Mouse (Mus musculus): ENCODE data around the gene Tgfbr2. TPM values are rescaled to one million over a fixed set of nuclear protein-coding genes. Genes with fewer than 3 reads are reported as not detected.
"Not testable (repeated sequence)": the region's sequence is repeated elsewhere in the genome, so short reads cannot be mapped to it uniquely, and the experiment has no call there.

Tgfbr2 gene
- polyA plus RNA-seq, 1 experiment from 2014 or later: 19.0 TPM

GRCm38 (mm10) chr9:116087880-116088279, 87.3 kb downstream of the Tgfbr2 start:
- no peak overlapping the region for H3K27ac ChIP-seq (replicated peaks)
- H3K27me3 ChIP-seq (replicated peaks): no peaks in the 10 kb centered on the region
- no peak overlapping the region for H3K4me2 ChIP-seq
- H3K9ac ChIP-seq: no peak overlapping the region
- peaks cover 36% of the 10 kb centered on the region for H3K36me3 ChIP-seq
- no peaks in the 10 kb centered on the region for H3K9me3 ChIP-seq
- ATAC-seq (ENCODE audit: extremely low read depth, insufficient number of reproducible peaks, low FRiP score, low TSS enrichment): no peak
- no peak overlapping the region for H3K4me3 ChIP-seq
- whole genome bisulfite sequencing: 28% methylated on average over 5 of the region's 5 CpGs
- H3K4me1 ChIP-seq: peaks cover 12% of the 10 kb centered on the region

DNA sequence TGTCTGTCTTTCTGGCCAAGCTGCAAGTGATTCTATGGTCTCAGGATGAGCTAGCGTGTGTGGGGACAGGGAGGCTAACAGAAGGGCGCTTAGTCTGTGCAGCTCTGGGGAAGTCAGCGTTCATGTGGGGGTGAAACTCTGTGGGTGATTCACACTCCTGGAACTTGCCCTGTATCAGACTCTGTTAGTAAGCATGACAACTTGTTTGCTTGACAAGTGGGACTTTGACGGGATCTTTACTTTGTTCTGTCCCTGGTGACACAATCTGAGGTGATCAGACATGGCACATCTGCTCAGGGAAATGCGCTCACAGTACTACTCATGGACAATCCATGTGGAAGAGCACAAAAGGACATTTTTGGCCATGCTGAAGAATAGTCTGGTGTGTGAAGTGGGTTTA, 87.9 kb downstream of the Tgfbr2 start:
- H3K9ac ChIP-seq: no peak overlapping the region
- WGBS: 81% methylated on average over 5 of the region's 5 CpGs

GRCm38 (mm10) chr9:116085999-116086398, 89.2 kb downstream of the Tgfbr2 start:
- no peaks in the 10 kb centered on the region for H3K4me1 ChIP-seq
- no peak overlapping the region for H3K4me2 ChIP-seq
- peaks cover 25% of the 10 kb centered on the region for H3K36me3 ChIP-seq
- no peak overlapping the region for H3K4me3 ChIP-seq
- H3K9me3 ChIP-seq: no peaks in the 10 kb centered on the region
- no peak for ATAC-seq (ENCODE audit: extremely low read depth, insufficient number of reproducible peaks, low FRiP score, low TSS enrichment)
- no peak overlapping the region for H3K27ac ChIP-seq (replicated peaks)
- no peak overlapping the region for H3K9ac ChIP-seq
- H3K27me3 ChIP-seq (replicated peaks): no peaks in the 10 kb centered on the region
- WGBS: 82% methylated on average over 6 of the region's 6 CpGs

More for the DNA sequence above, 87.9 kb downstream of the Tgfbr2 start:
- Histone ChIP-seq H3K36me3 (peaks cover 30% of the 10 kb centered on the region), H3K9me3 (no peaks in the 10 kb centered on the region), H3K27ac (replicated peaks) (no peak overlapping the region), H3K4me3 (no peak overlapping the region), H3K4me2 (no peak overlapping the region), H3K27me3 (replicated peaks) (no peaks in the 10 kb centered on the region), H3K4me1 (peaks cover 6% of the 10 kb centered on the region)
- ATAC-seq (ENCODE audit: extremely low read depth, insufficient number of reproducible peaks, low FRiP score, low TSS enrichment): no peak

DNA sequence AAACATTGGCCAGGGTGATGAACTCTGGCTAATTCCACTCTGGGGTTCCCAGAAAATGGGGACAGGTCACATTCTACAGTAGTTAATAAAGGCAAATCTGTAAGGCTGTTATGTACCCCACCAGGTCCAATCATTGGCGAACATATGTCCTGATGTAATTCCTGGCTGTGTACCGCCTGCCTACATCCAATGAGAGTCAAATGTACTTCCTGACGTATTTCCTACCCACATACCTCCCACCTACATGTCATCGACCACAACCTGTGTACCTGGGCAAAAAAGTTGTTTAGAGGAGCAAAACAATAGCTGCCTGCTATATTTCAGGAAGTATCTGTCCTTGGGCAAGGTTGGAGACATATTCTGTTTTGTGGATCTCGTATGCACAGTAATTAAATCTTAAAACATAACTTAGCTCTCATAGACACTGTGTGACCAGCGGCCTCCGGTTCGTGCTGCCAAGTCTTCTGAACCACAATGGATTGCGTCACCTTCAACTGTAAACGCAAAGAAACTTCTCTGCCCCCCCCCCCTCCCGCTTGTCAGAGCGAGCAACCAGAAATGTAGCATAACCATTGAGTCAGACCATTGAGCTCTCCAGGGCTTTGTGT, 90.7 kb downstream of the Tgfbr2 start:
- Histone ChIP-seq H3K27me3 (replicated peaks) (no peaks in the 10 kb centered on the region), H3K27ac (replicated peaks) (no peak overlapping the region), H3K4me3 (no peak overlapping the region), H3K4me1 (no peaks in the 10 kb centered on the region), H3K9me3 (no peaks in the 10 kb centered on the region), H3K36me3 (peaks cover 11% of the 10 kb centered on the region), H3K9ac (no peak overlapping the region), H3K4me2 (no peak overlapping the region)
- ATAC-seq (ENCODE audit: extremely low read depth, insufficient number of reproducible peaks, low FRiP score, low TSS enrichment): no peak
- WGBS: 90% methylated on average over 12 of the region's 12 CpGs

DNA sequence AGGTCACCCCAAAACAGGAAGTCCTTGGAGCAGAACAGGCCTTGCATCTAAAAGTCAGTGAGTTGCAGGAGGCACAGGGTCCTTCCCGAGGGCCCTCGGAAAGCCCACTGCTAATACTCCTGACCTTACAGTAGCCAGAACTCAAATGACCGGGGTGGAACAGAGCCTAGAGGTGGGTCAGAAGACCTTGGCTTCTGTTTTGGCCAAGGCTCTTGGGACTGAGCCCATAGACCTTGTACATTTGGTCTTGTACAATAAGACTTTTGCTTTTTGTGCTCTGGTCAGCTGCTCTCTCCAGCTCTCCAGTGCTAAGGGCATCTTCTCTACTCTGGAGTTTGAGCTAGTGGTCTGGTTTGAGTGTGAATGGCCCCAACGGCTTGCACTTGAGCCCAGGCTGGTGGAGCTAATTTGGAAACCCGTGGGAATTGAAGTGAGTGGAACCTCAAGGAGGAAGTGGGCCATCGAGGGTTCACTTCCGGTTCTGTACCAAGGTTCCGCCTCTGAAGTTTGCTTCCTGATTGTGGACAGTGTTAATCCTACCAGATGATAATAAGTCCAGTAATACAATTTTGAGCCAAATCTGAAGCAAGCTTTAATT, 91.3 kb downstream of the Tgfbr2 start:
- Histone ChIP-seq H3K36me3 (peaks cover 5% of the 10 kb centered on the region; the same call in 1 of the 2 replicates), H3K4me2 (no peak overlapping the region), H3K27ac (replicated peaks) (no peak overlapping the region), H3K4me3 (no peak overlapping the region), H3K9me3 (no peaks in the 10 kb centered on the region), H3K4me1 (no peaks in the 10 kb centered on the region), H3K9ac (no peak overlapping the region), H3K27me3 (replicated peaks) (no peaks in the 10 kb centered on the region)
- no peak for ATAC-seq (ENCODE audit: extremely low read depth, insufficient number of reproducible peaks, low FRiP score, low TSS enrichment)
- WGBS: 72% methylated on average over 8 of the region's 8 CpGs

DNA sequence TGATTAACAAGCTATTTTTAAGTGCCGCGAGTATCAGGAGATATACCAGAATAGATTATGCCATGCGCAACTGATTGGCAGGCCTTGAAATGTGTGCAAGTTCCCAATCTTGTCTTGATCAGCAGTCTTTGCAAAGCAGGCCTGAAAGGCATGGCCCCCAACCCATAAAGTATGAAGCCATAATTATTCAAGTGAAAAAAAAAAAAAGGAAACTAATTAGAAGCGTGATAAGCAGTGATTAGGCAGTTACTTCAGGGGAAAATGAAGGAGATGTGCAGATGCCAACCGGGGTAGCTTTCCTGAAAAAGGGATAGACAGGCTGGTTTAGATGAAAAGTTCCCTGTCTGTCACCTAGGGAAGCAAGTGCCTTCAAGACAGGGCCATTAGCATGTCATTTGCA, 91.9 kb downstream of the Tgfbr2 start:
- WGBS: 81% methylated on average over 5 of the region's 5 CpGs
- no peaks in the 10 kb centered on the region for H3K9me3 ChIP-seq
- no peak overlapping the region for H3K27ac ChIP-seq (replicated peaks)
- H3K4me2 ChIP-seq: no peak overlapping the region
- no peaks in the 10 kb centered on the region for H3K4me1 ChIP-seq
- no peaks in the 10 kb centered on the region for H3K27me3 ChIP-seq (replicated peaks)
- H3K4me3 ChIP-seq: no peak overlapping the region
- H3K9ac ChIP-seq: no peak overlapping the region
- H3K36me3 ChIP-seq: no peaks in the 10 kb centered on the region
- ATAC-seq (ENCODE audit: extremely low read depth, insufficient number of reproducible peaks, low FRiP score, low TSS enrichment): no peak

DNA sequence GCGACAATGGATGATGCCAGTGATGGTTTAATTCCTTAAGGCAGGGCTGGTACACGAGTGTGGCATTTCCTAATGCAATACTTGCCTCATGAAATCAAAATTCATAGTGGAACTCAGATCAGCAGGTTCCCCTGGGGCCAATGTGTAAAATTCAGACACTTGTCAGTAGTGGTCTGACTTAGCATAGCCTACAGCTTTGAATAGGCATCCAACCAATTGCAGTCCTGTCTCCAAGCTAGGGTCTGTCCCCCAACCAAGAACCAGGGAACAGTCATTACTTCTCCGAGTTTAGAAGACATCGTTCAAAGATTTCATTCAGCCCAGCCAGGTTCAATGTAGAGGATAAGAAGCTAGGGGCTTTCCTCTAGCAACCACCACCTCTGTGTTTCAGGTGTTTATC, 93.4 kb downstream of the Tgfbr2 start:
- WGBS: 76% methylated on average over 4 of the region's 4 CpGs
- Histone ChIP-seq H3K4me3 (no peak overlapping the region), H3K4me2 (no peak overlapping the region), H3K36me3 (no peaks in the 10 kb centered on the region), H3K9me3 (no peaks in the 10 kb centered on the region), H3K9ac (no peak overlapping the region), H3K4me1 (no peaks in the 10 kb centered on the region), H3K27ac (replicated peaks) (no peak overlapping the region), H3K27me3 (replicated peaks) (no peaks in the 10 kb centered on the region)
- no peak for ATAC-seq (ENCODE audit: extremely low read depth, insufficient number of reproducible peaks, low FRiP score, low TSS enrichment)

DNA sequence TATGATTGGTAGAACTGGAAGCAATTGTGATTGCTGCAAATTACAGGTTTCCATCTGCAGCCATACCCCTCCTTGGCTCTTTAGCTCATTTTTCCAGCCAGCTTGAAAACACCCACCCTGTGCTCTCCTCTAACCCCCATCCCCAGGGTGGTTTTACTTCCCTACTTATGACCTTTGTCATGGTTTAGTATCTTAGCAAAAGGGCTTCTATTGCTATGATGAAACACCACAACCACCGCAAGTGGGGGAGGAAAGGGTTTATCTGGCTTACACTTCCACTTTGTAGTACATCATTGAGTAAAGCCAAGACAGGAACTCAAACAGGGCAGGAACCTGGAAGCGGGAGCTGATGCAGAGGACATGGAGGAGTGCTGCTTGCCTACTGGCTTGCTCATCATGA, 97.7 kb downstream of the Tgfbr2 start:
- Histone ChIP-seq H3K4me2 (no peak overlapping the region), H3K36me3 (no peaks in the 10 kb centered on the region), H3K4me3 (no peak overlapping the region), H3K9me3 (no peaks in the 10 kb centered on the region), H3K27me3 (replicated peaks) (no peaks in the 10 kb centered on the region), H3K9ac (no peak overlapping the region), H3K27ac (replicated peaks) (no peak overlapping the region), H3K4me1 (no peaks in the 10 kb centered on the region)
- ATAC-seq (ENCODE audit: extremely low read depth, insufficient number of reproducible peaks, low FRiP score, low TSS enrichment): no peak
- WGBS: 82% methylated on average over 2 of the region's 2 CpGs

DNA sequence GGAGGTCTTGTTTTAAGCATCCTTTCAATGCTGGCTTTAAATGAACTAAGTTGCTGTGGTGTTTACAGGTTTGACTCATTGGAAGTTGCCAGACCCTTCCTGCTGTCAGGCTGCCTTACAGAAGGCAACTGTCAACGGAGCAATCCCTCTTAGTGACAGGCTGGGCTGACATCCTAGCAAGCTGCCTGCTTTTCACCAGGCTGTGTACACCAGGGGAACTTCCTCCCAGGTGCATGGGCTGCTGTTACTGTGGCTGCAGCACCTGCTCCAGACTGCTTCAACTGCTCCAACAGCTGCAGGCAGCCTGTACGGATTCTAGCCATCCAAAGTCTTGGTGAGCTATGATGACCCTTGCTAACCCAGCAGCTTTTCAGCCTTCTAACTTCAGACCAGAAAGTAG, 98.2 kb downstream of the Tgfbr2 start:
- Histone ChIP-seq H3K9me3 (no peaks in the 10 kb centered on the region), H3K36me3 (no peaks in the 10 kb centered on the region), H3K4me3 (no peak overlapping the region), H3K27me3 (replicated peaks) (no peaks in the 10 kb centered on the region), H3K9ac (no peak overlapping the region), H3K4me1 (0 out of 2 replicates have a peak, but pooled peaks cover 2% of the 10 kb centered on the region), H3K27ac (replicated peaks) (no peak overlapping the region), H3K4me2 (no peak overlapping the region)
- ATAC-seq (ENCODE audit: extremely low read depth, insufficient number of reproducible peaks, low FRiP score, low TSS enrichment): no peak
- 66% methylated on average over 2 of the region's 2 CpGs for WGBS

- WGBS: 73% methylated on average over 4 of the region's 4 CpGs
- Histone ChIP-seq H3K4me3 (no peak overlapping the region), H3K9ac (no peak overlapping the region), H3K27ac (replicated peaks) (no peak overlapping the region), H3K4me2 (no peak overlapping the region), H3K27me3 (replicated peaks) (no peaks in the 10 kb centered on the region), H3K4me1 (0 out of 2 replicates have a peak, but pooled peaks cover 3% of the 10 kb centered on the region), H3K9me3 (no peaks in the 10 kb centered on the region), H3K36me3 (no peaks in the 10 kb centered on the region)
- ATAC-seq (ENCODE audit: extremely low read depth, insufficient number of reproducible peaks, low FRiP score, low TSS enrichment): no peak
Observed at GRCm38 (mm10) chr9:116076163-116076562, 99.0 kb downstream of the Tgfbr2 start.

DNA sequence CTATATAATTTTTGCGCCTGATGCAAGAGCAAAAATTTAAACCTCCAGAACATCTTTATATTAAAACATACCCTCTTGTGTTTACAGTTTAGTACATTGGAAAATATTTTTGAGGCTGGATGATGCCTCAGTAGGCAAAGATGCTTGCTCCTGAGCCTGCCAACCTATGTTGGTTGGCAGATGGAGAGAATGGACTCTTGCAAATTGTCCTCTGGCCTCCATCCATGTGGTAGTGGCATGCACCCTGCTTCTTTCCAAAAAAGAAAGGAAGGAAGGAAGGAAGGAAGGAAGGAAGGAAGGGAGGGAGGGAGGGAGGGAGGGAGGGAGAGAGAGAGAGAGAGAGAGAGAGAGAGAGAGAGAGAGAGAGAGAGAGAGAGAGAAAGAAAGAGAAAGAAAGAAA, 103.6 kb downstream of the Tgfbr2 start:
- ATAC-seq (ENCODE audit: extremely low read depth, insufficient number of reproducible peaks, low FRiP score, low TSS enrichment); H3K4me2 ChIP-seq; H3K36me3 ChIP-seq; H3K27ac ChIP-seq (replicated peaks); H3K9me3 ChIP-seq; H3K9ac ChIP-seq; H3K4me1 ChIP-seq; H3K27me3 ChIP-seq (replicated peaks); H3K4me3 ChIP-seq: not testable (repeated sequence)
- 93% methylated on average over 1 of the region's 1 CpGs for WGBS

DNA sequence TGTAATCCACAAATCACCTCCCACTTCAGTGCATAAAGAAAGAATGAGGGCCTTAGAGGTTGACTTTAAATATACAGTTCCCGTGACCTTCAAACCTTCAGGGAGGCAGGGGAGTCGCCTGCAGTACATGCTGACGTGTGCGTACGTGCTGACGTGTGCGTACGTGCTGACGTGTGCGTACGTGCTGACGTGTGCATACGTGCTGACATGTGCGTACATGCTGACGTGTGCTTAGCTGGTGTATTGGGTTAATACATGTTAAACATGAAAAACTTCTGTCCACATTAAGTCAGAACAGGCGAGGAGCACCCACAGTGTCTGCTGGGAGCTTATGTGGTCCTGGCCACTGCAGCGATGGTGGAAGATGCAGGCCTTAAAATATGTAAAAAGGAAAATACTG, 110.4 kb downstream of the Tgfbr2 start:
- 73% methylated on average over 17 of the region's 17 CpGs for WGBS
- H3K4me3 ChIP-seq: no peak overlapping the region
- no peak overlapping the region for H3K27ac ChIP-seq (replicated peaks)
- no peak for ATAC-seq (ENCODE audit: extremely low read depth, insufficient number of reproducible peaks, low FRiP score, low TSS enrichment)
- no peaks in the 10 kb centered on the region for H3K4me1 ChIP-seq
- H3K36me3 ChIP-seq: no peaks in the 10 kb centered on the region
- no peak overlapping the region for H3K9ac ChIP-seq
- no peaks in the 10 kb centered on the region for H3K9me3 ChIP-seq
- H3K4me2 ChIP-seq: no peak overlapping the region
- H3K27me3 ChIP-seq (replicated peaks): no peaks in the 10 kb centered on the region

Data from heart, embryonic 13.5 days (tissue).